In genomic region chr10:122018594-122019048, GRCm38 (mm10) we compare ENCODE assay signal across 8 mouse cellular contexts. TPM values are rescaled to one million over a fixed set of nuclear protein-coding genes. Genes with fewer than 3 reads are reported as not detected.
DNase-seq lines count a peak whose midpoint lies in the region; ATAC-seq and TF ChIP-seq lines count a peak whose summit lies in the region.

No protein-coding gene starts in this region.

- no peak for TF ChIP-seq CTCF in intestine, postnatal 0 days (IDR thresholded peaks at IDR 0.05; ENCODE audit: low read depth)

- peak; percentile 24 for DNase-seq in ovary, adult 18-20 months (ENCODE audit: low spot score)
- DNase-seq in ovary, postnatal 14 days (ENCODE audit: low spot score) = no peak
- DNase-seq in gastrocnemius, postnatal 14 days = peak; percentile 59
- DNase-seq in lung, postnatal 36 days = peak; percentile 80
- no peak for DNase-seq in cerebellum, adult 11 months
- no peak for DNase-seq in cerebellum, adult 9-10 months

- no peaks in the 10 kb centered on the region for H3K36me3 ChIP-seq in intestine, postnatal 0 days (ENCODE audit: control insufficient read depth, insufficient read depth)

- no peak overlapping the region for H3K9ac ChIP-seq in intestine, postnatal 0 days (ENCODE audit: low read depth, low read length)

- intact Hi-C loops in gastrocnemius, postnatal 14 days (cut with DNase I; ENCODE audit: low total_unique reads) = no loop called here

- H3K27ac ChIP-seq in intestine, postnatal 0 days (ENCODE audit: low read depth, low read length) = no peak overlapping the region

- H3K4me3 ChIP-seq in intestine, postnatal 0 days (ENCODE audit: low read depth, low read length) = no peak overlapping the region

- 38% methylated on average over 10 of the region's 10 CpGs for WGBS in intestine, postnatal 0 days

- no peaks in the 10 kb centered on the region for H3K9me3 ChIP-seq in intestine, postnatal 0 days (ENCODE audit: control insufficient read depth)

- no peaks in the 10 kb centered on the region for H3K27me3 ChIP-seq in intestine, postnatal 0 days (replicated peaks; ENCODE audit: control insufficient read depth, insufficient read depth, low read length)

- no peaks in the 10 kb centered on the region for H3K4me1 ChIP-seq in intestine, postnatal 0 days (replicated peaks; ENCODE audit: control insufficient read depth, insufficient read depth, low read length)

- ATAC-seq in intestine, postnatal 0 days = 0 out of 2 replicates have a peak, but pooled peaks have one; percentile 24
- ATAC-seq in erythroblast, adult 5-6 weeks (replicated peaks; ENCODE audit: low FRiP score, poor library complexity, severe bottlenecking) = no peak

- H3K4me2 ChIP-seq in intestine, postnatal 0 days (replicated peaks; ENCODE audit: low read depth) = no peak overlapping the region

RNA-seq across cellular contexts. Expression of gene Srgap1, which starts 28.5 kb away (rescaled TPM):
- 1 to 10 TPM; 2.3 to 3.0 TPM for total RNA-seq in gastrocnemius, postnatal 14 days (2021)
- polyA plus RNA-seq in intestine, postnatal 0 days (2015; fragmentation: Nextera tagmentation; extraction: Ambion mirVana) = 2.6 and 3.3 TPM in 2 replicates
- not detected in 2 replicates for total RNA-seq in erythroblast, adult 5-6 weeks (2015; ENCODE audit: low replicate concordance)
- total RNA-seq in erythroblast, adult 5-6 weeks (2017; ENCODE audit: low replicate concordance) = not detected in 2 replicates

Comparison
In these comparisons a context has a peak if more than half of its experiments do, and no peak if none do; other contexts are left out.
1. DNase-seq: peak in ovary, adult 18-20 months (single experiment), gastrocnemius, postnatal 14 days (single experiment) and lung, postnatal 36 days (single experiment); none in ovary, postnatal 14 days (single experiment), cerebellum, adult 11 months (single experiment) and cerebellum, adult 9-10 months (single experiment).